Mouse (Mus musculus) stomach, postnatal 0 days (tissue): ENCODE results near the gene Mlxipl.

Source experiments
- CTCF ChIP-seq: IDR thresholded peaks from 2 replicates; pipeline ENCODE4 v1.5.1; 2016; ENCODE audit warnings: antibody characterized with exemption, low read depth, mild to moderate bottlenecking, moderate library complexity
- EP300 ChIP-seq: optimal IDR thresholded peaks from 2 replicates; pipeline ENCODE3; 2016; ENCODE audit warnings: antibody characterized with exemption

DNA sequence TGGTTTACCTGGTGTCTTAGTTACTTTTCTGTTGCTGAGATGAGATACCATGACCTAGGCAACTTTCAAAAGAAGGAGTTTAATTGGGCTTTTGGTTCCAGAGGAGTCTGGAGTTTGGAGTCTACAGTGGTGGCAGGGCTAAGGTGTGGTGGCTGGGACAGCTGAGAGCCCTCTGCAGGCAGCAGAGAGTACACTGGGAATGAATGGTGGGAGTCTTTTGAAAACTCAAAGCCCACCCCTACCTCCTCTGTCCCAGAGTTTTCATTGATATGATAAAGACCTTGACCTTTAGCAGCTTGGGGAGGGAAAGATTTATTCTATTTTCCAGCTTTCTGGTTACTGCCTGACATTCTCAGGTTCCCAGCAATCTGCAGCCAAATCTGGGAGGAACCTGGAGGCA, 85.4 kb downstream of the Mlxipl start:
- TF ChIP-seq EP300 (no peak), CTCF (no peak)
